Mouse (Mus musculus) olfactory bulb, adult 2 months (tissue): ENCODE measurements around the gene Epha6. TPM values are rescaled to one million over a fixed set of nuclear protein-coding genes. Genes with fewer than 3 reads are reported as not detected.

Source experiments
- H3K27ac ChIP-seq: fragments of 200-500 bp; 2 replicates; pipeline ENCODE4 v1.5.1; 2012; ENCODE audit warnings: low read depth, low read length; ENCODE audit not compliant: insufficient read depth
- H3K4me1 ChIP-seq: fragments of 200-500 bp; 2 replicates; pipeline ENCODE4 v1.6.1; 2012; ENCODE audit warnings: low read length; ENCODE audit not compliant: control insufficient read depth, insufficient read depth
- H3K4me3 ChIP-seq: fragments of 200-500 bp; 2 replicates; pipeline ENCODE4 v1.5.1; 2012; ENCODE audit warnings: mild to moderate bottlenecking, low read depth, low read length, moderate library complexity; ENCODE audit not compliant: insufficient read depth
- CTCF ChIP-seq: fragments of 200-500 bp; IDR thresholded peaks from 2 replicates; pipeline ENCODE4 v1.5.1; 2012; ENCODE audit warnings: low read depth, mild to moderate bottlenecking, low read length, moderate library complexity; ENCODE audit not compliant: insufficient read depth
- POLR2A ChIP-seq: fragments of 200-500 bp; IDR thresholded peaks from 2 replicates; pipeline ENCODE4 v1.6.1; 2012; ENCODE audit warnings: mild to moderate bottlenecking, low read depth, low read length, moderate library complexity; ENCODE audit not compliant: insufficient read depth
- WGBS: fragments of 180-500 bp; shearing (Covaris S2); methylation state at CpG from one replicate; pipeline ENCODE4 v1.1.7; 2018; 5-methylcytosine and 5-hydroxymethylcytosine counted together
- polyA plus RNA-seq: library from polyadenylated mRNA; stranded (reverse); fragments of >200 nt; gene quantifications from 2 replicates; pipeline ENCODE4 v1.2.4, GENCODE M21; 2012; ENCODE audit warnings: low replicate concordance; ENCODE audit not compliant: missing spikeins, insufficient read depth, insufficient read length

The Epha6 gene
- polyA plus RNA-seq, 1 experiment, result not detected

DNA sequence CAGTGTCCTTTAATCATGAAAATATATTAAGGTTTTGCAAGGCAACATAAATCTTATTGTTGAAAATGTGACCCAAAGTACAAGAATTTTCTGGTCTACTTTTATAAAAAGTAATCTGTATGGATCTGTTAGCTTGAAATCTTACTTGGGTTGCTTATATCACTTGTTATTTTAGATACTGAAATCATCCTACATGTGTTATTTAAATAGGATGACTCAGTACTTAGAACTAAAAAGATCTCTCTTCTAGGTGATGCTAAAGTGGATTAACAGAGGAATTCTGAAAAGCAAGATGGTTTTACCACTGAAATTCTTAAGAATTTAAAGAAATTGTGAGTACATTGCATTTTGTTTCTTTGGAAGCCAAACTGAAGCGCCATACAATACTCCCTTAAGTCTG, 561.5 kb downstream of the Epha6 start:
- no peak overlapping the region for H3K4me3 ChIP-seq
- no peak for TF ChIP-seq POLR2A
- no peak for TF ChIP-seq CTCF
- 88% methylated on average over 1 of the region's 1 CpGs for WGBS
- no peaks in the 10 kb centered on the region for H3K4me1 ChIP-seq
- H3K27ac ChIP-seq, result no peak overlapping the region

DNA sequence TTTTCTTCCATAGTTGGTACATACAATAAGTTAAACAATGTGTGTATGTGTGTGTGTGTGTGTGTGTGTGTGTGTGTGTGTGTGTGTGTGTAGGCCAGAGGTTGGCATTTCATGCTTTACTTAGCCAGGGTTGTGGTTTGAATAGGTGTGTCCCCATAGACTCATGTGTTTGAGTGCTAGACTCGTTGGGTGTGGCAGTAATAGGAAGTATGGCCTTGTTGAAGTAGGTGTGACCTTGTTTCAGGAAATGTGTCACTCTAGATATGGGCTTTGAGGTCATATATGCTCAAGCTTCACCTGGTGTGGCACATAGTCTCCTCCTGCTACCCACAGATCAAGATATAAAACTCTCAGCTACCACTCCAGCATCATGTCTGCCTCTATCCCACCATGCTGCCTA, 577.0 kb downstream of the Epha6 start:
- no peak overlapping the region for H3K4me3 ChIP-seq
- 70% methylated on average over 1 of the region's 1 CpGs for WGBS
- no peaks in the 10 kb centered on the region for H3K4me1 ChIP-seq
- TF ChIP-seq POLR2A (no peak), CTCF (no peak)
- H3K27ac ChIP-seq, result no peak overlapping the region

DNA sequence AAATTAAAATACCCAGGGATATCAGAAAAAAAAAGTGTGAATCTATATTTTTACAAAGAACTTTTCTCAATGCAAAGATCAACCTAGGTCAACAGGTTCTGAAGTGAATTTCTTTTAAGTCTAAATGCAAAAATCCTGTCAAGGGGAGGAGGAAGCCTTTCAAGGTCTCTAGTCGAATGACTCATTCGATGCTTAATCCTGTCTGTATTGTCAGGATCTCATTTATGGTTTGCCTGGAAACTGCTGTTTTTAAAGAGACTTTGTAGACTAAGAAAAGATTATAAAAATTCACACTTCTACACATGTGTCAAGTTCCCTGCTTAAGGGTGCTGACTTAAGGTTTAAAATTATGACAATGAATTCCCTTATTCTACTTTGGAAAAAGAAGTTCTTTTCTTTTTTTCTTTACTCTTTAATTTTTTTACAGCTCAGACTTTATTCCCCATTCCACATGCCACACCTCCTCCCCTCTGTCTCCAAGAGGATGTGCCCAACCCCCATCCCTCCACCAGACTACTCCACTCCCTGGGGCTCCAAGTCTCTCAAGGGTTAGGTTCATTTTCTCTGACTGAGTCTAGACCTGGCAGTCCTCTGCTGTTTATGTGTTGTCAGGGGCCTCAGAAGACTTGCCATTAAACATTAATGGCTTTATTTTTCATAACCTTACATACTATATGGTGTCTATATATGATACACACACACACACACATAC, 598.3 kb downstream of the Epha6 start:
- no peak overlapping the region; the same call in 1 of the 2 replicates for H3K27ac ChIP-seq
- H3K4me1 ChIP-seq, result no peaks in the 10 kb centered on the region; the same call in 1 of the 2 replicates
- TF ChIP-seq CTCF (no peak), POLR2A (no peak)
- WGBS, result 26% methylated on average over 2 of the region's 2 CpGs
- H3K4me3 ChIP-seq, result no peak overlapping the region

DNA sequence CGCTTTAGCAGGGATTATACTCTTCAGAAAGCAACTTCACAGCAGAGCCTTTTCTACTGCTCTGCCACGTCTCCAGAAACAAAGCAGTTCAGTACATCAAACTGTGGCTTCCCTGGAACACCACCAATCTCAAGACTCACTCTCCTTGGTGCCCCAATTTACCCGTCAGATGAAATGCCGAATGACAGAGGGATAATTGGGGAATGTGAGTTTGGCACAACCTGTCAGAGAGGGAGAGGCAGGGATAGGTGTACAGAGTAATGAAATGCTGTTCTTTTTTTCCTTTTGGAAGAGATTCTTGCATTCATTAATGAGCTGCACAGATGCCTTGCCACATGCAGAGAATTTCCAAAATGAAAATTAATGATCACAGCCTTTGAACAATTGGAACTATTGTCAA, 635.5 kb downstream of the Epha6 start:
- Histone ChIP-seq H3K4me1 (no peaks in the 10 kb centered on the region), H3K4me3 (no peak overlapping the region), H3K27ac (no peak overlapping the region)
- WGBS, result 49% methylated on average over 4 of the region's 4 CpGs
- no peak for TF ChIP-seq CTCF
- no peak for TF ChIP-seq POLR2A

DNA sequence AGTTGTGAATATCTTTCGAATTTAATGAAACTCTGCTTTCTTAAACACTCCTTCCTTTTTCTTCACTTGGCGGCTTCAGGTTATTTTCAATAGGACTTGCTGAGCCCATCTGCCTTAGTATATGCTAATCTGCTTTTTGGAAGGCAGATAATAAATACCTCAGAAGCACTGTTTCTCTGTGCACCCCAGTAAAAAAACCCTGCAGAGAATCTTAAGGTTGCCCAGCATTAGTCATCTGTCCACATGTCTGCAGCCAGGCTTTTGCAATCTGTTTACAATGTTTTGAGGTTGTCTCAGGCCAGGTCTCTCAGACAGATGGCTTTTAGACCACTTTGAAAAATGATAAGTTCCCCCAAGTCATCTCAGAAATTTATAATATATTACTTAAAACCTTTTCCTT, 649.6 kb downstream of the Epha6 start:
- H3K4me1 ChIP-seq, result no peaks in the 10 kb centered on the region
- TF ChIP-seq POLR2A (no peak), CTCF (no peak)
- 63% methylated on average over 2 of the region's 2 CpGs for WGBS
- no peak overlapping the region for H3K4me3 ChIP-seq
- no peak overlapping the region for H3K27ac ChIP-seq

DNA sequence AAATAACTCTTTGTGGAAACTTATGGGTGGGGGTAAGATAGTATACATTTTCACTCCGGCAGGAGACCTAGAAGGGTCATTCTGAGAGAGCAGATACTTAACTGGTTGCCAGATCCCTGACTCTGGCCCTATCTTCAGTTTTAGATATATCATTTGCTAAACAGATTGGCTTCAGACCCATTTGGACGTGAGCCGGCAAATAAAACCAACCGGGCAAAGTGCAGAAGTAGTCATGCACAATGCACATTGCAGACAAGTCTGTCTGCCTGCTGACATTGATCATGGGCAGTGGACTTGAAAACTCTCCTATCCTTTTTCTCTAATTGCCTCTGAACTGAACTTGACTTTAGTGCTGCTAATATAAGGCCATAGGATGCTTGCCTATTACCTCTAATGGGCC, 681.6 kb downstream of the Epha6 start:
- Histone ChIP-seq H3K27ac (no peak overlapping the region), H3K4me3 (no peak overlapping the region), H3K4me1 (no peaks in the 10 kb centered on the region)
- 78% methylated on average over 4 of the region's 4 CpGs for WGBS
- TF ChIP-seq POLR2A, result no peak
- no peak for TF ChIP-seq CTCF

DNA sequence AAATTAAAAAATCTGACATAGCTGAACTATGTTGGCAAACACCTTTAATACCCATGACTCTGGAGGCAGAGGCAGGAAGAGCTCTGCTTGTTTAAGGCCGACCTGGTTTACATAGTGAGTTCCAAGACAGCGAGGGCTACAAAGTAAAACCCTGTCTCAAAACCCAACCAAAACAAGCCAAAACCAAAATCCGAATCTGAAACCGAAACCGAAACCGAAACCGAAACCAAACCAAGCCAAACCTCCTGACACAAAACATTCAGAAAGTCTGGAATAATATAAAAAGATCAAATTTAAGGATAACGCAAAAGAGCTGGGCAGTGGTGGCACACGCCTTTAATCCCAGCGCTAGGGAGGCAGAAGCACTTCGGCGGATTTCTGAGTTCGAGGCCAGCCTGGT, 725.3 kb downstream of the Epha6 start:
- H3K4me1 ChIP-seq, result no peaks in the 10 kb centered on the region
- TF ChIP-seq CTCF, result no peak
- no peak for TF ChIP-seq POLR2A
- 98% methylated on average over 13 of the region's 13 CpGs for WGBS
- no peak overlapping the region for H3K27ac ChIP-seq
- H3K4me3 ChIP-seq, result no peak overlapping the region

DNA sequence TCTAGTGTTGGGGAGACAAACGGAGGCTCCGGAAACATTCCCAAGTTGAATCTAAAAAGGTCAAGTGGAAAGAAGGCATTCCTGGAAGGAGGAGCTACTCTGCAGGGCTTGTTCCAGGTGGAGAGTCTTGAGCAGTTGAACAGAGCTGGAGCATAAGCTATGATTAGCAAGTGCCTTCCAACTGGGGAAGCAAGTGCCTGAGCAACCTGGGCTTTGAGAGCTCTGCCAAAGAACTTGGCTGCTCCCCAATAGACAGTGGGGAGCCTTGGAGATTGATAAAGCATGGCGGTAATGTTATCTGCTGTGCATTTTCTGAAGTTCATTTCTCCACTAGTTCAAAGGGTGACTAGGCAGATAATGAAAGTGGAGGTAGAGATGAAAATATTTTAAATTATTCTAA, 733.5 kb downstream of the Epha6 start:
- Histone ChIP-seq H3K4me3 (no peak overlapping the region), H3K4me1 (no peaks in the 10 kb centered on the region), H3K27ac (no peak overlapping the region)
- TF ChIP-seq POLR2A, result no peak
- TF ChIP-seq CTCF, result no peak
- WGBS, result 85% methylated on average over 3 of the region's 3 CpGs

DNA sequence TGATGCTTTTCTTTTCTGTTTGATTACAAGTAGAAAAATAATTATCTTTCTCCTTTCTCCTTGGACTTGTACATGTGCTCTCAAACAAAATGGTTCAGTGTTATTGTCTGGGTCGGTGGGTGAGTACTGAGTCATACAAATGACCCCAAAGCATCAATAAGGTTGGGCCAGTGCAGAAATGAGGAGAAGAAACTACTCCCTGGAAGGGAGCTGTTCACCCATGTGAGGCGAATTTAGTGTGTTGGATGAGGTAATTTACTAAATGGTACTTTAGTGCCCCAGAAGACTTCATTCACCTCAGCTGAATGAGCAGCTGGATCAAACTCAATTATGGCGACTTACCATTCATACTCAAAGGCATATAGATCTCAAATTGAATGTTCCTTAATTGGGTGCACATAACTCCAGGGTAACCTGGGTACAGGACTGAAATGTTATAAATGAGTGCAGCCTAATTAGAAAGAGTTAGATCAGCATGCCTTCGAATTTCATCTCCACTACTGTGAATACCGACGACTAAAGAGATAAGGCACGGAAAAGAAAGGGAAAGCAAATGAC, 751.1 kb downstream of the Epha6 start:
- Histone ChIP-seq H3K27ac (no peak overlapping the region), H3K4me1 (no peaks in the 10 kb centered on the region), H3K4me3 (no peak overlapping the region)
- WGBS, result 25% methylated on average over 7 of the region's 7 CpGs
- no peak for TF ChIP-seq CTCF
- no peak for TF ChIP-seq POLR2A
